Mouse (Mus musculus): ENCODE results near the gene Map3k20. TPM values are rescaled to one million over a fixed set of nuclear protein-coding genes. Genes with fewer than 3 reads are reported as not detected.

Map3k20 gene
- polyA plus RNA-seq, 1 experiment from 2014 or later: 4.8 TPM

GRCm38 (mm10) chr2:72464376-72465014 lies 179.1 kb downstream of the Map3k20 start:
- H3K36me3 ChIP-seq (replicated peaks; ENCODE audit: insufficient read depth, low read length): no peaks in the 10 kb centered on the region
- no peak overlapping the region for H3K9ac ChIP-seq (replicated peaks)
- ATAC-seq (no peak), DNase-seq (no peak)
- WGBS (ENCODE audit: insufficient replicate concordance): 27% methylated on average over 7 of the region's 7 CpGs
- H3K4me3 ChIP-seq (ENCODE audit: low read depth, low read length): no peak overlapping the region
- H3K27ac ChIP-seq (ENCODE audit: low read depth): no peak overlapping the region
- no peaks in the 10 kb centered on the region for H3K9me3 ChIP-seq (ENCODE audit: low read length)
- H3K4me2 ChIP-seq (ENCODE audit: low read depth, low read length): no peak overlapping the region
- TF ChIP-seq EP300 (IDR thresholded peaks at IDR 0.05; ENCODE audit: low read depth) (no peak), CTCF (IDR thresholded peaks at IDR 0.05; ENCODE audit: low read depth) (no peak)
- H3K27me3 ChIP-seq (ENCODE audit: insufficient read depth, low read length): no peaks in the 10 kb centered on the region
- 0 out of 2 replicates have a peak, but pooled peaks cover 3% of the 10 kb centered on the region for H3K4me1 ChIP-seq (ENCODE audit: insufficient read depth)

GRCm38 (mm10) chr2:72467604-72468003 lies 182.2 kb downstream of the Map3k20 start:
- TF ChIP-seq CTCF (IDR thresholded peaks at IDR 0.05; ENCODE audit: low read depth): no peak
- no peak for TF ChIP-seq EP300 (IDR thresholded peaks at IDR 0.05; ENCODE audit: low read depth)
- no peak overlapping the region for H3K27ac ChIP-seq (ENCODE audit: low read depth)
- H3K27me3 ChIP-seq (ENCODE audit: insufficient read depth, low read length): no peaks in the 10 kb centered on the region
- no peak for ATAC-seq
- no peak overlapping the region for H3K4me3 ChIP-seq (ENCODE audit: low read depth, low read length)
- no peak overlapping the region for H3K4me2 ChIP-seq (ENCODE audit: low read depth, low read length)
- 80% methylated on average over 1 of the region's 1 CpGs for WGBS (ENCODE audit: insufficient replicate concordance)
- H3K36me3 ChIP-seq (replicated peaks; ENCODE audit: insufficient read depth, low read length): no peaks in the 10 kb centered on the region
- H3K4me1 ChIP-seq (ENCODE audit: insufficient read depth): 0 out of 2 replicates have a peak, but pooled peaks cover 3% of the 10 kb centered on the region
- H3K9ac ChIP-seq (replicated peaks): no peak overlapping the region
- no peak for DNase-seq
- no peaks in the 10 kb centered on the region for H3K9me3 ChIP-seq (ENCODE audit: low read length)

GRCm38 (mm10) chr2:72471415-72472070 lies 186.1 kb downstream of the Map3k20 start:
- Histone ChIP-seq H3K27me3 (ENCODE audit: insufficient read depth, low read length) (no peaks in the 10 kb centered on the region), H3K36me3 (replicated peaks; ENCODE audit: insufficient read depth, low read length) (no peaks in the 10 kb centered on the region), H3K4me3 (ENCODE audit: low read depth, low read length) (no peak overlapping the region), H3K9me3 (ENCODE audit: low read length) (no peaks in the 10 kb centered on the region), H3K9ac (replicated peaks) (no peak overlapping the region), H3K4me1 (ENCODE audit: insufficient read depth) (peaks cover 11% of the 10 kb centered on the region), H3K27ac (ENCODE audit: low read depth) (no peak overlapping the region), H3K4me2 (ENCODE audit: low read depth, low read length) (no peak overlapping the region)
- no peak for DNase-seq
- no peak for ATAC-seq
- TF ChIP-seq CTCF (IDR thresholded peaks at IDR 0.05; ENCODE audit: low read depth) (no peak), EP300 (IDR thresholded peaks at IDR 0.05; ENCODE audit: low read depth) (no peak)
- 75% methylated on average over 16 of the region's 16 CpGs for WGBS (ENCODE audit: insufficient replicate concordance)

GRCm38 (mm10) chr2:72474531-72475287 lies 189.3 kb downstream of the Map3k20 start:
- Histone ChIP-seq H3K27ac (ENCODE audit: low read depth) (peak overlapping the region; percentile 94; the same call in 1 of the 2 replicates), H3K4me1 (ENCODE audit: insufficient read depth) (peaks cover 25% of the 10 kb centered on the region), H3K9ac (replicated peaks) (no peak overlapping the region), H3K4me3 (ENCODE audit: low read depth, low read length) (peak overlapping the region; percentile 87; the same call in 1 of the 2 replicates), H3K4me2 (ENCODE audit: low read depth, low read length) (peak overlapping the region; percentile 92), H3K36me3 (replicated peaks; ENCODE audit: insufficient read depth, low read length) (no peaks in the 10 kb centered on the region; the same call in 1 of the 2 replicates), H3K27me3 (ENCODE audit: insufficient read depth, low read length) (no peaks in the 10 kb centered on the region), H3K9me3 (ENCODE audit: low read length) (no peaks in the 10 kb centered on the region)
- DNase-seq: no peak
- no peak for ATAC-seq
- 33% methylated on average over 7 of the region's 7 CpGs for WGBS (ENCODE audit: insufficient replicate concordance)
- TF ChIP-seq CTCF (IDR thresholded peaks at IDR 0.05; ENCODE audit: low read depth) (no peak), EP300 (IDR thresholded peaks at IDR 0.05; ENCODE audit: low read depth) (no peak)

GRCm38 (mm10) chr2:72475423-72475796 lies 190.0 kb downstream of the Map3k20 start:
- DNase-seq (no peak), ATAC-seq (no peak)
- peak overlapping the region; percentile 94 for H3K27ac ChIP-seq (ENCODE audit: low read depth)
- peaks cover 4% of the 10 kb centered on the region for H3K36me3 ChIP-seq (replicated peaks; ENCODE audit: insufficient read depth, low read length)
- peak overlapping the region; percentile 79 for H3K9ac ChIP-seq (replicated peaks)
- TF ChIP-seq CTCF (IDR thresholded peaks at IDR 0.05; ENCODE audit: low read depth) (no peak), EP300 (IDR thresholded peaks at IDR 0.05; ENCODE audit: low read depth) (no peak)
- peaks cover 29% of the 10 kb centered on the region for H3K4me1 ChIP-seq (ENCODE audit: insufficient read depth)
- under 1% methylated on average over 7 of the region's 7 CpGs for WGBS (ENCODE audit: insufficient replicate concordance)
- H3K4me3 ChIP-seq (ENCODE audit: low read depth, low read length): peak overlapping the region; percentile 87
- no peaks in the 10 kb centered on the region for H3K9me3 ChIP-seq (ENCODE audit: low read length)
- no peaks in the 10 kb centered on the region for H3K27me3 ChIP-seq (ENCODE audit: insufficient read depth, low read length)
- H3K4me2 ChIP-seq (ENCODE audit: low read depth, low read length): peak overlapping the region; percentile 92

Data from liver, postnatal 0 days (tissue).